Mouse (Mus musculus) induced T-regulatory cell, adult 2 months (primary cell): ENCODE results near the gene Ppt2.
A peak's percentile ranks its signal among the peaks of the same experiment; 100 is the strongest.

Experiments used
- DNase-seq: peaks from one replicate; pipeline ENCODE4 v3.0.0-alpha.2; 2012; ENCODE audit warnings: low read depth

Ppt2 gene

GRCm38 (mm10) chr17:34627943-34628643 is at the start of gene Ppt2:
Gene Ppt2 (minus strand): TSS chr17:34628510.
- peak; percentile 62 for DNase-seq

GRCm38 (mm10) chr17:34676671-34677070 is 48.4 kb upstream of the Ppt2 start:
- DNase-seq, result no peak

GRCm38 (mm10) chr17:34676093-34676460 is 47.8 kb upstream of the Ppt2 start:
- DNase-seq, result no peak

GRCm38 (mm10) chr17:34675205-34676092 is 47.1 kb upstream of the Ppt2 start:
- DNase-seq, result no peak

GRCm38 (mm10) chr17:34674524-34675204 is 46.4 kb upstream of the Ppt2 start:
- no peak for DNase-seq

- DNase-seq, result no peak
Observed at GRCm38 (mm10) chr17:34673139-34673538, 44.8 kb upstream of the Ppt2 start.

- DNase-seq, result no peak
Observed at GRCm38 (mm10) chr17:34672246-34672792, 44.0 kb upstream of the Ppt2 start.

GRCm38 (mm10) chr17:34671151-34672066 is 43.1 kb upstream of the Ppt2 start:
- DNase-seq, result no peak

GRCm38 (mm10) chr17:34670235-34670634 is 41.9 kb upstream of the Ppt2 start, which contains the start of gene Tnxb:
Gene Tnxb (plus strand): TSS chr17:34670535.
- no peak for DNase-seq

- no peak for DNase-seq
Observed at GRCm38 (mm10) chr17:34664472-34664871, 36.2 kb upstream of the Ppt2 start.

- no peak for DNase-seq
Observed at GRCm38 (mm10) chr17:34663558-34663957, 35.2 kb upstream of the Ppt2 start.

- no peak for DNase-seq
Observed at GRCm38 (mm10) chr17:34662978-34663377, 34.7 kb upstream of the Ppt2 start.

GRCm38 (mm10) chr17:34662468-34662867 is 34.2 kb upstream of the Ppt2 start:
- DNase-seq, result no peak

GRCm38 (mm10) chr17:34661121-34661591 is 32.8 kb upstream of the Ppt2 start:
- DNase-seq, result no peak

GRCm38 (mm10) chr17:34660259-34660820 is 32.0 kb upstream of the Ppt2 start:
- no peak for DNase-seq

- no peak for DNase-seq
Observed at GRCm38 (mm10) chr17:34659897-34660214, 31.5 kb upstream of the Ppt2 start.

GRCm38 (mm10) chr17:34659181-34659896 is 31.0 kb upstream of the Ppt2 start:
- no peak for DNase-seq

- DNase-seq, result no peak
Observed at GRCm38 (mm10) chr17:34658591-34658990, 30.3 kb upstream of the Ppt2 start.

GRCm38 (mm10) chr17:34658145-34658544 is 29.8 kb upstream of the Ppt2 start:
- DNase-seq, result no peak

GRCm38 (mm10) chr17:34657271-34657670 is 29.0 kb upstream of the Ppt2 start:
- no peak for DNase-seq
